Mouse (Mus musculus) skeletal muscle tissue, adult 2 months (tissue): ENCODE data around the gene Lrrc23.
"Not testable (repeated sequence)": the region's sequence is repeated elsewhere in the genome, so short reads cannot be mapped to it uniquely, and the experiment has no call there.

Experiments used
- DNase-seq: peaks from one replicate; pipeline ENCODE4 v3.0.0-alpha.2; 2012; ENCODE audit warnings: low read depth, low spot score

The Lrrc23 gene

GRCm38 (mm10) chr6:124807986-124808357 lies 28.4 kb upstream of the Lrrc23 start:
- DNase-seq = no peak

DNA sequence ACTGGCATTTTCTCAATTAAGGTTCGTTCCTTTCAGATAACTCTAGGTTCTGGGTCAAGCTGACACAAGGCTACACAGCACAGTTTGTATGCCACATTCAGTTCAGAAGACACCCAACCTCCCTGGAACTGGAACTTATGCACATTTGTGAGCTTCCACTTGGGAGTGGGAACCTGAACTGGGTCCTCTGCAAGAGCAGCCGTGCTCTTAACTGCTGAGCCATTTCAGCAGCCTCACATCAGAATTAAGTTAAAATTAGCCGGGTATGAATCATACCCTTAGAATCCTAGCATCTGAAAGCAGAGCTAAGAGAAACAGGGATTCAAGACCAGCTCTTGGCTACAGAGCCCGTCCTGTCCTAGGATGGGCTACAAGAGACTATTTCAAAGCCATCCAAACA lies 27.8 kb upstream of the Lrrc23 start:
- DNase-seq = no peak

- DNase-seq = no peak
Measured at GRCm38 (mm10) chr6:124806446-124807140, 27.1 kb upstream of the Lrrc23 start.

DNA sequence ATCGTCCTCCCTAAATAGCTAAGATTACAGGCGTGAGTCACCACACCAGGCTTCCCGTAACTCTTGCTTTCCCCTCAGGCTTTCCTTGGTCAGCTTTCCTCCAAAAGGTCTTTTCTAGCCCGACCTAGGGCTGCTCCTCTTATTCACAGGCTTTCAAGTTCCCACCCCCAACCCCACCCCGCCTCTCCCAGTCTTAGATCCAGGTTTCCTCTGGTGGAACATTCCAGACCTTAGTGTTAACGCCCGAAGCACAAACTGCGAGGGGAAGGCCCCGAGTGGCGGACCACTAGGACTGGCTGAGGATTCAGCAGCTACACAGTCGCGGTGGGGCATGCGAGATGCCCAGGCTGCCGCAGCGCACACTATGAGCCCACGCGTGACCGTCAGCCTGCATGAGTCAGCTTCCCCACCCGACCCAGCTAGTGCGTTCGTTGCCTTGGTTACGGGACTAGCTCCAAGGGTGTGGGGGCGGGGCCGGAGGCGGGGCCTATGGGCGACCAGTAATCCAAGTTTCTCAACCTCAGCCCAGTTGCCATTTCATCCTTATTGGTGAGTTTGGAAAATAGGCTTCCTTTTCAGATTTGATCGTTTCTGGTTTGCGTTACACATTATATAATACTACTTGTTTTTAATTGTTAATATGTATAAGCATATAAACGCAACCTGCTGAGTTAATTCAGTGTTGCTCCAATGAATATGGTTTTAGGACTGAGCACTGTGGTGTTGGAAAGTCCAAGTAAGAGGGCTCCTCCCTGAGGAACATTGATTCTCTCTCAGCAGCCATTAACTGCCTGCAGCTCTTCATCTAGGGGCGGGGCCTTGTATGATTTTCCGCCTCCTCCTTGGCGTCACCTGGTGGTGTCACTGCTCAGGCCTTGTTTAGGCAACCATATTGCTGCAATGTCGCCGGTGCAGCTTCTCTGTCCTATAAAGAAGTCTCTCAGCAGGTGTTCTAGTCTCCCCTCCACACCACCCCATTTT lies 26.1 kb upstream of the Lrrc23 start:
- DNase-seq = peak; percentile 96

DNA sequence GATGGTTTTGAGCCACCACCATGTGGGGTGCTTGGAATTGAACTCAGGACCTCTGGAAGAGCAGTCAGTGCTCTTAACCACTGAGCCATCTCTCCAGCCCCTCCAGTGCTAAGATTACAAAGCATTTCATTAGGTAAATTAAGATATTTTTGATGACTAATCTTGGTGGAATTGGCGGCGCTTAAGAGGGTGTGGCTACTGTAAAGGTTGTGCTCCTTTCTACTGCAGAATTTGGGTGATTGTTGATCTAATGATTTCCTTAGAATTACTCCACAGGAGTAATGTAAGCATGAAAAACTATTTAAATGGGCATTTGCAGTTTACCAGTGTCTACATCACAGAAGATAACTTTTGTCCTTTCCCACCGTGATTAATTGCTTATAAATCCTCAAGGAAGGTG lies 24.8 kb upstream of the Lrrc23 start:
- DNase-seq = no peak

DNA sequence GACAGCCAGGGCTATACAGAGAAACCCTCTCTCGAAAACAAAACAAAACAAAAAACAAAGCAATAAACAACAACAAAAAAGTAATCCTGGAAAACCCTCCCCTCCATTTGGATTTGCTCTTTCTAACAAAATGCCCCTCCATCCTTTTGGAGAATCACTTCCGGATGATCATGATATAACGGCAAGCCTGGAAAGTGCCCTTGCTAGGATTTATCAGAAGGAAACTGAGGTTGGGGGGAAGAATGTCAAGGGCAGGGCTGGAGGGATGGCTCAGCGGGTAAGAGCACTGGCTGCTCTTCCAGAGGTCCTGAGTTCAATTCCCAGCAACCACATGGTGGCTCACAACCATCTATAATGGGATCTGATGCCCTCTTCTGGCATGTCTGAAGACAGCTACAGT lies 24.2 kb upstream of the Lrrc23 start:
- not testable (repeated sequence) for DNase-seq

DNA sequence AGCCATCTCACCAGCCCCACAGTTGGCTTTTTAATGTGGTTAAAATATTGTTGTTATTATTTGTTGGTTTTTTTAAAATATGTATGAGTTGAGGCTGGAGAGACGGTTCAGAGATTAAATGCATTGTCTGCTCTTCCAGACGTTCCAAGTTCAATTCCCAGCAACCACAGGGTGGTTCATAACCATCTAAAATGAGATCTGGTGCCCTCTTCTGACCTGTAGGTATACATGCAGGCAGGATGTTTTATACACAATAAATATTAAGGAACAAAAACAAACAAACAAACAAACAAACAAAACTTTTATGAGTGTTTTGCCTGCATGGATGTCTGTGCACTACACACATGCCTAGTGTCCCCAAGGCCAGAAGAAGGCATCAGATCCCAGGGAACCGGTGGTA lies 23.5 kb upstream of the Lrrc23 start:
- no peak for DNase-seq

GRCm38 (mm10) chr6:124802400-124802799 lies 22.9 kb upstream of the Lrrc23 start:
- not testable (repeated sequence) for DNase-seq

GRCm38 (mm10) chr6:124796200-124796599 lies 16.7 kb upstream of the Lrrc23 start:
- DNase-seq = no peak

DNA sequence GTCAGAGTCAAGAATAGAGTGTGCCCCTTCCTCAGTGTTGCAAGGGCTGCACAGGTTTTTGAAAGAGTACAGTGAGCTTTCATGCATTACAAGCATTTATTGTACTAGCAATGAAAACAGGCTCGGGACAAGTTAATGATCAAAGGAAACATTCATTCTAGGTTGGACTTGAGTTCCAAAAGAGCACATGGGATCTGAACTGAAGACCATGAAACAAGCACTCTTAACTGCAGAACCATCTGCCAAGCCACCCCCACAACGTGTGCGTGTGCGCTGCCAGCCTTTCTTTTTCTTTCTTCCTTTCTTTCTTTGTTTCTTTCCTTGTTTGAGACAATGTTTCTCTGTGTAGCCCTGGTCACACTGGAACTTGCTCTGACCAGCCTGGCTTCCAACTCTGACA lies 16.3 kb upstream of the Lrrc23 start:
- no peak for DNase-seq

DNA sequence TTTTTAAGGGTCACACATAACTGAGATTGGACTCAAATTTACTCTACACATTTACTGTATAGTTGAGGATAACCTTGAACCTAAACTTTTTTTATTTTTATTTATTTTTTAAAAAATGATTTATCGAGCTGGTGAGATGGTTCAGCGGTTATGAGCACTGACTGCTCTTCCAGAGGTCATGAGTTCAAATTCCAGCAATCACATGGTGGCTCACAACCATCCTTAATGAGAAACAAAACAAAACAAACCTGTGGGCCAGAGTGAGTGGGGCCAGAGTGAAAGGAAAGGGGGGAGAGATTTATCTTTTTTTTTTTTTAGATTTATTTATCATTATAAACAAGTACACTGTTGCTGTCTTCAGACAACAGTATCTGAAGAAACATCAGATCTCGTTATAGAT lies 12.4 kb upstream of the Lrrc23 start:
- DNase-seq = no peak

GRCm38 (mm10) chr6:124790121-124790520 lies 10.6 kb upstream of the Lrrc23 start:
- DNase-seq = no peak

DNA sequence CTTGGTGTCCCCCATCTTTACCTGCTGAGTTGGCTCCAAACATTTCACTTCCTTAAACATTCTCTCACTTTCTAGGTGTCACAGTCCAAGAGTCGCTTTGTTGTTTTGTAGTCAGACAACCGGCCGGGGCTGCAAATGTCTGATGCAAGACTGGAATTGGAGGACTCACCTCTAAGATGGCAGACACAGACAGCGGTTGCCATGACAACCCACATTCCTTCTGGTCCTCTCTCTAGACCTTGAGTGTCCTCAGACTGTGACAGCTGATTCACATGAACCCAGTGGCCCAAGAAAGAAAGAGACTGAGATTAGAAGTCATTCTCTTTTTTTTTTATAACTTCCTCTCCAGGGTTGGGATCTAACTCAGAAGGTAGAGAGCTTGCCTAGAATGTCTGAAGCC lies 10.0 kb upstream of the Lrrc23 start:
- DNase-seq = no peak

DNA sequence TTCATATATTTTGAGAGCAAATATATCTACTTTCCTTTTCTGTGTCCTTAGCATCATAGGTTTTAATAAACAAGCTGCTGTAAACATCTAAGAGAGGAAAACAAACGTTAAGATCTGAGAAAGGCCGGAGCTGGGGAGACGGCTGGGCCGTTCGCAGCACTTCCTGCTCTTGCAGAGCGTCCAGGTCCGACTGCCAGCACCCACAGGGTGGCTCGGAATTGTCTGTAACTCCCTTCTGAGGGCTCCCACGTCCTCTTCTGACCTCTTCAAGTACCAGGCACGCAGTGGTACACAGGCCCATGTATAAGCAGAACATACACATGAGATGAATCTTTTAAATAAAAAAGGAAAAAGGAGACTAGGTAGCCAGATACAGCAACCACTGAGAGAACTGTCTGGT lies 8.2 kb upstream of the Lrrc23 start:
- DNase-seq = no peak

DNA sequence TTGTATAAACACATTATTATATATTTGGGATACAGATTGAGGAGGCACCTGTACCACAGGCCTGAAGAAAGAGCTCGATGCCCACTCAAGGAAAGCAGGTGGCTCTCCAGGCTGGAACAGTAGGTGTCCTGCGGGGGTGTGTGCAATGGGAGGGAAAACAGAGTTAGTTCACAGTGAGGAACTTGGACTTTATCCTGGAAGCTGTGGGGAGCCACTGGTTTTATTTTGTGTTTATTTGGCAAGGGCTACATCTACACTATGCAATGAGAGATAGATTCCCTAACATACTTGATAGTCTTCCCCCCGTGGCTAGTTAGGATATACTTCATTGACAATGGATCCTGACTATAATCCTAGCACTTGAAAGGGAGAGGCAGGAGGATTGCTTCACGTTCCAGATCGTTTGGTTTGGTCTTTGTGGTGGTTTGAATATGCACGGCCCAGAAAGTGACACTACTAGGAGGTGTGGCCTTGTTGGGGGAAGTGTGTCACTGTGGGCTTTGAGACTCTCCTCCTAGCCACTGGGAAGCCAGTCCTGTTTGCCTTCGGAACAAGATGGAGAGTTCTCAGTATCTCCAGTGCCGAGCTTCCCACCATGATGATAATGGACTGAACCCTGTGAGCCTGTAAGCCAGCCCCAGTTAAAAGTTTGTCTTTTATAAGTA lies 7.4 kb upstream of the Lrrc23 start:
- no peak for DNase-seq

DNA sequence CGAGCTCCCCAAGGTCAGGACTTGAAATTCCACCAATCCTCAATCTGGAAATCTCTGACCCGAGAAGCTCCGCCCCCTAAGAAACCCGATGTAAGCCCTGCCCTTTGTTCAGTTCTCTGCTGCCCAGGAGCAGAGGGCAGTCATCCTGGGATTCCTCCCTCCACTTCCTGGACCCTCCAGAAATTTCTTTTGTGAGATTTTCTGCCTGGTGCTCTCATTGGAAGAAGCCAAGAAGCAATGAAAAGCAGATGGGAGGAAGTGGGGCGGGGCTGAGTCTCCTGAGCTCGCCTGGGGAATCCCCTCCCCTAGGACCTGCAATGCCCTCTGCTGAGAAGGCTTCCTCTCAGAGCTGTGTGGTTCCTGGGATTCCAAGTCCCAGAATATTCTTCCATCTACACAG lies 2.9 kb upstream of the Lrrc23 start:
- no peak for DNase-seq

GRCm38 (mm10) chr6:124780917-124781316 lies 1.4 kb upstream of the Lrrc23 start:
- DNase-seq = no peak

- DNase-seq = no peak
Measured at GRCm38 (mm10) chr6:124779984-124780416, 473 bp upstream of the Lrrc23 start.

- no peak for DNase-seq
Measured at GRCm38 (mm10) chr6:124770511-124770910, 9.0 kb downstream of the Lrrc23 start.

DNA sequence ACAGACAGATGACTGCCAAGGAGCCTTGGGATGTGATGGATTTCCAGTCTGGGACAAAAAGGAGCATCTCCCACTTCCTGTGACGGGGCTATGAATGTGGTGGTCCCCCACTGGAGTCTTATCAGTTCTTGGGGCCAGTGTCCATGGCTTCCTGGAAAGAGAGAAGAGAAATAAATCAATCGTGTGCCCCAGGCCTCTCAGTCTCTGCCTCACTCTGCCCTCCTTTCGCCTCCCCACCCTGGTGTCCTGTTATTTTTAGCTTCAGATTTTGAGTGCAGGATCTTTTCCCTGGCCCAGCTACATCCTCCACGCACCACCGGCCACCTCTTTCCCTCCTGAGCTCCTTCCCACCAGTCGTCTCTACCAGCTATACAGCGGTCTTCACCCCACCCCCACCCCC lies 9.5 kb downstream of the Lrrc23 start:
- DNase-seq = no peak

DNA sequence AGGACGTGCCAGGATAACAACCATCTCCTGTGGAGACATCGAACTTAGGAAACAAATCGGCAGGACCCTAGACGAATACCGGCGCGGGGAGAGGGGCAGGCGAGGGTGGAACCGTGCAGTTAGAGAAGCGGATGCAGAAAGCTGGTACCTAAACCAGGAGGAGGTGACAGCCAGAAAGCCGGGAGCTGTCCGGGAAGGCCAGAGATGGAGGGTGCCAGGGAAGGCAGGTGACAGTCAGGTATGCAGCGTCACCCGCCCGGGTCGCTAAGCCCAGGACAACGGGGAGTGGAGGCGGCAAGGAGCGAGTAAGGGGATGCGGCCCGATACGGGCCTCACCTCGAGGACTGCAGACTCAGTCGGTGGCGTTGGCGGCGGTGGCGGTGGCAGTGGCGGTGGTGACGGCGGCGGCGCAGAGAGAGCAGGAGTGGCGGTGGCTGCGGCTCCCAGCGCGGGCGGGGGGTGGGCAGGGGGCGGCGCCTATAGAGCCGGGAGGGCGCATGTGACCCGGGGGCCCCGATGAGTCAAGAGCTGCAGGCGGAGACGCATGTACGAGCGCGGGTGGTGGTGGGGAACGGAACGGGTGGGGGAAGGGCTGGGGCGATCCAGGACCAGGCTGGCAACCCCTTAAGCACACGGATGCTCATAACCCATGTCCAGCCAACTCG lies 10.3 kb downstream of the Lrrc23 start, which contains the start of gene Eno2:
TSS of gene Eno2 (minus strand) at position 573 of the 665 bp plus-strand sequence.
- DNase-seq = no peak

DNA sequence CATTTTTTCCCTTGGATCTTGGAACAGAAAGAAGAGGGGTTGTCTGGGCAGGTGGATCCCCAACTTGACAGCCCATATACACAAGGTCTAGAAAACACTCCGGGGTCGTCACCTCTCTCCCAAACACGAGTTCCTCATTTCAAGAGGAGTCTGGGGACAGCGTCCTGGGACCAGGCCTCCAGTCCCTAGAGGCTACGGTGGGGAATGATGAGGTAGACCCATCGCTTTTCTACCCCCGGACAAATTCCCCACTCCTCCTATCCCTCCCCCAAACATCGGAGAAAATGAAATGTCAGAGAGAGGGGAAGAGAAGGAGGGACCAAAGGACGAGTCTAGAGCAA lies 10.9 kb downstream of the Lrrc23 start:
- no peak for DNase-seq
